Mouse (Mus musculus) kidney, embryonic 15.5 days (tissue): ENCODE data around the gene Gm10964. TPM values are rescaled to one million over a fixed set of nuclear protein-coding genes. Genes with fewer than 3 reads are reported as not detected.

Experiments
- ATAC-seq: fragments of 200-750 bp; cut with Nextera tagmentation; replicated peaks from 2 replicates; pipeline ENCODE4 v1.8.0; 2017; ENCODE audit warnings: moderate TSS enrichment; ENCODE audit not compliant: low FRiP score
- H3K27ac ChIP-seq: fragments of 300-500 bp; sonication (generic); 2 replicates; pipeline ENCODE4 v1.5.1; 2015; ENCODE audit warnings: mild to moderate bottlenecking, inconsistent platforms
- H3K27me3 ChIP-seq: fragments of 300-500 bp; sonication (generic); 2 replicates; pipeline ENCODE4 v1.6.1; 2015; ENCODE audit warnings: inconsistent platforms
- H3K36me3 ChIP-seq: fragments of 300-500 bp; sonication (generic); 2 replicates; pipeline ENCODE4 v1.6.1; 2015; ENCODE audit warnings: inconsistent platforms
- H3K4me1 ChIP-seq: fragments of 300-500 bp; sonication (generic); 2 replicates; pipeline ENCODE4 v1.6.1; 2015; ENCODE audit warnings: inconsistent platforms
- H3K4me2 ChIP-seq: fragments of 300-500 bp; sonication (generic); 2 replicates; pipeline ENCODE4 v1.6.1; 2015; ENCODE audit warnings: moderate library complexity, mild to moderate bottlenecking, inconsistent platforms
- H3K4me3 ChIP-seq: fragments of 300-500 bp; sonication (generic); replicated peaks from 2 replicates; pipeline ENCODE4 v1.5.1; 2015; ENCODE audit warnings: mild to moderate bottlenecking, inconsistent platforms
- H3K9ac ChIP-seq: fragments of 300-500 bp; sonication (generic); 2 replicates; pipeline ENCODE4 v1.6.1; 2015; ENCODE audit warnings: mild to moderate bottlenecking, inconsistent platforms
- H3K9me3 ChIP-seq: fragments of 300-500 bp; sonication (generic); replicated peaks from 2 replicates; pipeline ENCODE4 v1.6.1; 2016; ENCODE audit warnings: inconsistent platforms
- WGBS: fragments of 180-500 bp; shearing (Covaris S2); methylation state at CpG from one replicate; pipeline ENCODE4 v1.1.7; 2015; ENCODE audit warnings: mixed read lengths; 5-methylcytosine and 5-hydroxymethylcytosine counted together
- polyA plus RNA-seq: library from polyadenylated mRNA; unstranded; fragments of >200 nt; fragmentation: Nextera tagmentation; extraction: Ambion mirVana; gene quantifications from 2 replicates; pipeline ENCODE4 v1.2.1, GENCODE M21; 2015

Gene Gm10964
- polyA plus RNA-seq, 1 experiment from 2014 or later, result not detected

DNA sequence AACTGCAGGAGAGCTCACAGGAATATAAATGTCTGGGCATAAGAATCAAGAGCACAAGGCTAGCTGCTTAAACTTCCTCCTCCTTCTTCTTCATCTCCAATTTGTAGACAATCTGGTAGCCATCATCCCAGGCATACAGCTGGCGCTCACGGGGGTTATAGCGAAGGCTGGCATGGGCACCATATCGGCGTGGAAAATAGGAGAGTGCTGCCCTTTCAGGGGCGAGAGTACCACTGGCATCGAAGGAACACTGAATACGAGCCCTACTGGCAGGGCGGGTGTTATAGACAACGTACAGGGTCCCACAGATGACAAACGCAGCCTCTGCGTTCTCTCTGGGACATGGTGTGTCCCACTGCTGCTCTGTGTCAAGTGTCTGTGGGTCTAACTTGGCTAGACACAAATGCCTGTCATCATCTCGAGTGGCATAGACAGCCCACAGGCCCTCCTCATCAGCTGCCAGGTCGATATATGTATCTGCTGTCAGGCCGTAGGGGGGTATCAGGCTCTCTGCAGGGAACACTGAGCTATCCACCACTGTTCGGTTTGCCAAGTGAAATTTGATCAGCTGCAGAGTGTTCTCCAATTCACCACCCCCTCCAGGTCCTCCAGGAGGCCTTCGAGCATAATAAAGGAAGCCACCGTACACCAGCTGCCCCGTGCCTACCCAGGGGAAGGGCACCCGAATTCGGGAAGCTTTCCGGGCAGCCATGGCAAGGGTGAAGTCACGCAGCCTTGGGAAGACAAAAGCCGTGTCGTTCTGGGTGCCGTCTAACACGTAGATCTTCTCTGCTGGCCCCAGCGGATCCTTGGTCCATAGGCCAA lies 3.2 kb upstream of the Gm10964 start:
- no peaks in the 10 kb centered on the region for H3K36me3 ChIP-seq
- H3K4me2 ChIP-seq, result peak overlapping the region; percentile 59
- no peak for ATAC-seq
- no peaks in the 10 kb centered on the region for H3K9me3 ChIP-seq
- peak overlapping the region; percentile 40; the same call in 1 of the 2 replicates for H3K9ac ChIP-seq
- H3K4me1 ChIP-seq, result peaks cover 60% of the 10 kb centered on the region
- no peaks in the 10 kb centered on the region for H3K27me3 ChIP-seq
- peak overlapping the region; percentile 93 for H3K27ac ChIP-seq
- 56% methylated on average over 28 of the region's 28 CpGs for WGBS
- H3K4me3 ChIP-seq, result peak overlapping the region; percentile 42

DNA sequence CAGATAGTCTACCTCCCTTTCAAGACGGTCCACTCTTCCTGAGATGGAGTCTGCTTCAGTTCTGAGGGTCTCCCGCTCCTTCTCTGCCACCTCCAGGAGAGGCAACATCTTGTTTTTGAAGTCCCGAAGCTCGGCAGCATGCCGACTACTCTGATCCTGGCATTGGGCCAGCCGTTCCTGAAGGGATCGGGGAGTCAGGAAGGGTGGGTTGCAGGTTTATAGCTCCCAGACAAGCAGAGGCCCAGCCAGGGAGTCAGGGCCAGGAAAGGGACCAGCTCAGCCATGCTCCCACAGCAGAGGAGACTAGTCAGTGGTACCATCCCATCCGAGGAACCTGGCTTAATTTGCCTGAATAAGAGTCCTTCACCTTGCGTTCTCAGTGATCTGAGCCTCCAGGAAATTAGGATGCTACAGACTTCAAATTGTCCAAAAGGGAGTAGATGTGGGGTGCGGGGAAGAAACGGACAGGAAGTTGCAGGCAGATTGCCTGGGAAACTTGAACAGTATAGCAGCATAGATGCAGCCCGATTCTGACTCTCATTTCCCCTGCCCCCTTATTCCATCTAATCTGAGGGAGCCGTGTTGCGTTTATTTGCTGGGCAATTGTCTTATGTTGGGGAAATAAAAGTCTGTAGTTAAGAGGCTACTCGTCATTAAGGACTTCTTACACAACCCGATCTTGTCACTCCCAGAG lies 2.0 kb upstream of the Gm10964 start:
- no peaks in the 10 kb centered on the region for H3K27me3 ChIP-seq
- peak overlapping the region; percentile 93 for H3K27ac ChIP-seq
- H3K4me2 ChIP-seq, result peak overlapping the region; percentile 59
- ATAC-seq, result no peak; the same call in 1 of the 2 replicates
- peaks cover 60% of the 10 kb centered on the region for H3K4me1 ChIP-seq
- peak overlapping the region; percentile 40 for H3K9ac ChIP-seq
- H3K4me3 ChIP-seq, result peak overlapping the region; percentile 42
- H3K36me3 ChIP-seq, result peaks cover 8% of the 10 kb centered on the region
- H3K9me3 ChIP-seq, result no peaks in the 10 kb centered on the region
- 11% methylated on average over 16 of the region's 16 CpGs for WGBS

DNA sequence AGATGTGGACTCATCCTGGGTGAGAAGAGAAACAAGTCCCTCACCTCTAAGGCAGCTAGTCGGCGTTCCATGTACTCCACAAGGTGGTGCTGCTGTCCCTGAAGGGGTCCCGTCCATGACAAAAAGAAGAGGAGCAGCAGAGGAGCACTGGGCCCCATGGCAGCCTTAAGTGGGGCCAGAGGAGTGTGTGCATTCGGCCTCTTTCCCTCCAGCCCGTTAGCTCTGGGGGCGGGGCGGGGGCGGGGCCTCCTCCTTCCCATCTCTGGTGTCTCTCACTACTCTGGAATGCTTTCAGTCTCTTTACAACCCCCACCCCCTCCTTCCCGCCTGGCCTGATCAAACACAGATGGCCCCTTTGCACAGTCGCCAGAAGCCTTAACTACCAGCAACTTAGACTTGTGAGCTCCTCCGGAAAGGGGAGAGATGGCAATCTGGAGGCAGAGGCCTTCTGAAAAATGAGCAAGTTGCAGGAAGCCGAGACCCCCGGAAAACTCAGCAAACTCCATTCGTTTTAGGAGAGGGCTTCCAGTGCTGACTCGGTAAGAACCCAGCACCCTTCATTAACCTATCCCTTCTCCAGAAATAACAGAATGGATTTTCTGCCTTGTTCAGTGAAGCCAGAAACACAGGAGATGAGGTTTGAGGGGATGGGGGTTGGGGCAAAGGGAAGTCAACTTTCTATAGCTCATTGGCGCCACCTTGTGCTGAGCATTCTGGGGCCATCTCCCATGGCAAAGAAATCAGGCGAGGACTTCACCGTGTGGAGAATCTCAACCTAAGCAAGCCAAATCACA lies 1.2 kb upstream of the Gm10964 start, which contains the start of gene Olfml3:
TSS of gene Olfml3 (minus strand) at position 224 of the 794 bp plus-strand sequence.
- H3K27me3 ChIP-seq, result no peaks in the 10 kb centered on the region
- peak within 1 kb of the TSS; percentile 40 for H3K9ac ChIP-seq
- WGBS, result under 1% methylated on average over 18 of the region's 18 CpGs
- peak within 1 kb of the TSS; percentile 42 for H3K4me3 ChIP-seq
- no peaks in the 10 kb centered on the region for H3K9me3 ChIP-seq
- H3K4me2 ChIP-seq, result peak within 1 kb of the TSS; percentile 59
- H3K27ac ChIP-seq, result peak within 1 kb of the TSS; percentile 93
- ATAC-seq, result peak; percentile 82
- H3K4me1 ChIP-seq, result peaks cover 56% of the 10 kb centered on the region
- peaks cover 11% of the 10 kb centered on the region for H3K36me3 ChIP-seq

DNA sequence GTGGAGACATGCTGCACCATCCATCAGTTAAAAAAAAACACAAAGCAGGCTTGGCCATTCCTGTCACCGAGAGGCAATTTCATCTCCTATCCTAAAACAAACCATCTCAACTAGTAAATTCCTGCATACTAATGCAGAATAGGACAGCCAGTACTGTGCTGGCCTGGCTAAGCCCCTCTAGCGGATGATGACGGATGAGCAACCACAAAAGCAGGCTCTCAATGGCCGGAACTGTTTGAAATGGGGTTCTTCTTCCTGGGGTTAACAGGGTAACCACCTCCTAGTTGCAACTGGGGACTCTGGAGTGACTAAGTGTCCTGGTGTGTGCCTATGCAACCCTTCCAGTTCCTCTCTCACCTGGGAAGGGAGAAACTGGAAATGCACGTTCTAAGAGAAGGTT lies 1.2 kb downstream of the Gm10964 start:
- Histone ChIP-seq H3K27me3 (no peaks in the 10 kb centered on the region), H3K9me3 (no peaks in the 10 kb centered on the region), H3K4me3 (no peak overlapping the region), H3K9ac (no peak overlapping the region), H3K27ac (no peak overlapping the region), H3K36me3 (peaks cover 35% of the 10 kb centered on the region), H3K4me1 (peaks cover 32% of the 10 kb centered on the region), H3K4me2 (no peak overlapping the region)
- WGBS, result 57% methylated on average over 5 of the region's 5 CpGs
- ATAC-seq, result no peak

DNA sequence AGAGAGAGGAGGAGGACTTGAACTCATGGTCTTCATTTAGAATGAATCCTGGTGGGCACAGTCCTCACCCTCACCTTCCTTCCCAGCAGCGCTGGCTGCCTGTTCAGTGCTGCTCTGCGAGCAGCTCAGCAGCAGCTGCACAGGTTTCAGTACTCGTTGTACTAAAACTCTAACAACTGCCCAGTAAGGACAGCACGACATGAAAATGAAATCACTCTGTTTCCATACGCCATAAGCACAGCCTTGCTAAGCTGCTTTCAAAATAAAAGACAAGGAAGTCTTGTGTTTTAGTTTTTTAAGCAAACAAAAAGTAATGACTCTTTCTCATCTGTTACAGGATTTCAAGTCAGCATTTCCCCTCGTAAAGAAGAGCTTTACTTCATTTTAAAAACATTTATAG lies 4.0 kb downstream of the Gm10964 start:
- ATAC-seq, result no peak
- no peaks in the 10 kb centered on the region for H3K27me3 ChIP-seq
- no peaks in the 10 kb centered on the region for H3K9me3 ChIP-seq
- no peak overlapping the region for H3K4me2 ChIP-seq
- no peak overlapping the region for H3K27ac ChIP-seq
- H3K9ac ChIP-seq, result no peak overlapping the region
- peaks cover 3% of the 10 kb centered on the region for H3K4me1 ChIP-seq
- H3K4me3 ChIP-seq, result no peak overlapping the region
- H3K36me3 ChIP-seq, result peaks cover 62% of the 10 kb centered on the region
- 85% methylated on average over 6 of the region's 6 CpGs for WGBS

DNA sequence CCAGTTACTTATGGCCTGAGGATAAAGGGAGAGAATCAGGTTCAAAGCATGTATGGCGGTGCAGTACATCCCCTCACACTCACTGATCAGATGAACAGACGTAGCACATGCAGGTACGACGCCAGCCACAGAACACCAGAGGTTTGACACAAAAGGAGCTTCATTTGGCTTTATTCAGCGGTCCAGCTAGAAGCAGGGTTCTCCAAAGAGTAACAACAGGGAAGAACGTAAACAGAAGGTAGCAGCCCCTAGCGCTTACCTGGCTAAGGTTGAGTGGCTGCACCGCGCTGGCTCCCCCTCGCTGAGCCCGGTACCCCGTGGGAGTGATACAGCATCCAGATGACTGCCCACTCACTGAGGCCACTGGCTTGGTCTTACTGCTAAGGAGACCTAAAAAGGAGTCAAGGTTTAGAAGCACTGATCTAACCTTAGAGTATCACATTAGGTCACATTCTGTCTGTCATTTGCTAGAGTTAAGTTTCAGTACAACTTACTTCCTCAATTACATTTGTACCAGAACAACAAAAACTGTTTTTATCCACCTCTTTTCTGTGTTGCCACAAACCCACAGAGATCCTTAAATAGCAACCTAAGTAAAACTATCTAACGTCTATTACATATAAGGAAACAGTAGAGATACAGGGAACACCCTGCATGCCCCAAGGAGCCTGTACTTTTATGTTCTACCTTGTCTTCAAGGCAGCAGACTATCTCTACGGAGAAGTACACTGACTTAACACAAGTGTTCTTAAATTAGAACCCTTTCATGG lies 6.0 kb downstream of the Gm10964 start:
- no peak overlapping the region for H3K4me2 ChIP-seq
- no peaks in the 10 kb centered on the region for H3K27me3 ChIP-seq
- H3K9me3 ChIP-seq, result no peaks in the 10 kb centered on the region
- peaks cover 82% of the 10 kb centered on the region for H3K36me3 ChIP-seq
- H3K9ac ChIP-seq, result no peak overlapping the region
- 65% methylated on average over 14 of the region's 14 CpGs for WGBS
- H3K27ac ChIP-seq, result no peak overlapping the region
- H3K4me1 ChIP-seq, result no peaks in the 10 kb centered on the region
- no peak overlapping the region for H3K4me3 ChIP-seq
- ATAC-seq, result no peak

DNA sequence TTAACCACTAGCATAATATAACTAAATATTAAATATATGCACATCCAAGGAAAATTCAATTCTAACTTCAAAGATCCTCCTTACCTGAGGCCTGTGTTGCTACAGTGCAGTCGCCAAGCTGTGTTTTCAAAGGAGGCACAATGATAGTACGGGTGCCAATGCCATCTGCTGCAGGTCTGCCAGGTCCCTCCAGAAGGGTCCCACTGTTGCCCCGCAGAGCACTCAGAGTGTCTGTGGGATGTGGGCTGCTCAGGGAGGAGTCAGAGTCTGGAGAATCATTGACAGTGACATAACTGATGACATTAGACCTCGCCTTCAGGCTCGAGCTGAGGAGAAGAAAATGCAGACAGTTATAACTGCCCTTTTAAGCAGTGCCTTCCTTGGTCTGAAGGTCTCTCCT lies 7.5 kb downstream of the Gm10964 start:
- no peak for ATAC-seq
- H3K9me3 ChIP-seq, result no peaks in the 10 kb centered on the region
- no peak overlapping the region for H3K4me3 ChIP-seq
- H3K36me3 ChIP-seq, result peaks cover 89% of the 10 kb centered on the region
- H3K9ac ChIP-seq, result no peak overlapping the region
- no peak overlapping the region for H3K4me2 ChIP-seq
- H3K27me3 ChIP-seq, result no peaks in the 10 kb centered on the region
- no peak overlapping the region for H3K27ac ChIP-seq
- H3K4me1 ChIP-seq, result no peaks in the 10 kb centered on the region
- WGBS, result 77% methylated on average over 5 of the region's 5 CpGs

DNA sequence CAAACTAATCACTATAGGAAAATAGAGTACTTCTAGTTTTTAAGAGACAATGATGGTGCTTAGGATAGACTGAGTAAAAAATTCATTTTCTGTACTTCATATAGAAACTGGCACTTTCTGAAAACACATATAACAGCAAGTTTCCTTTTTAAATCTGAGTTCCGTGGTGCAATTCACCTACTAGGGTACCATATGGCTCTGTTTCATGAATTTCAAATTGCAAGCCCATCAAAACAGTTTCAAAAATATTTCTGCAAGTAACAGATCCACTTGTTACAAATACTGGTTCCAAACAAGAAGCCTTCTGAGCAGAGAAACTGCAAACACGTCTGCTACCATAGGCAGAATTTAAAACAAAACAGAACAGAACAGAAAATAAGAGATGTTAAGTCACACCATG lies 12.4 kb downstream of the Gm10964 start:
- Histone ChIP-seq H3K4me2 (no peak overlapping the region), H3K4me3 (no peak overlapping the region), H3K27ac (no peak overlapping the region), H3K9ac (no peak overlapping the region), H3K36me3 (peaks cover 94% of the 10 kb centered on the region), H3K9me3 (no peaks in the 10 kb centered on the region), H3K4me1 (no peaks in the 10 kb centered on the region), H3K27me3 (no peaks in the 10 kb centered on the region)
- ATAC-seq, result no peak
- 91% methylated on average over 2 of the region's 2 CpGs for WGBS

DNA sequence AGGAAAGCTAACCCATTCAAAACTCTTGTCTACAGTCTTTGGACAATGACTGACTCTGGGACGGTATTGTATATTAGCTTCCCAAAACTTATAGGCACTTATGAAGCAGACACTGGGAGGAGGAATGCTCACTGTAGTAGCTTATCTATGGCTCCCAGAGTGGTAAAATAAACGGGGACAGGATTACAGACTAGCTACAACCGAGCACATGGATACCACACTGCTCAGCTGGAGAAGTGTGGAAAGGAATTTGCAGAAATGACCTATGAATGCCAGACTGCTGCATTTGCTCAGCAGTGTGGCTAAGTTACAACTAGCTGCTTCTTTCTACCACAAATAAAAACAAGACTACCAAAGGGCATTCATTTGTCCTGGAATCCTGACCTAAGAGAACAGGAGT lies 16.2 kb downstream of the Gm10964 start:
- H3K4me1 ChIP-seq, result no peaks in the 10 kb centered on the region
- H3K27me3 ChIP-seq, result no peaks in the 10 kb centered on the region
- ATAC-seq, result no peak
- WGBS, result 86% methylated on average over 3 of the region's 3 CpGs
- no peak overlapping the region for H3K9ac ChIP-seq
- no peak overlapping the region for H3K4me3 ChIP-seq
- H3K4me2 ChIP-seq, result no peak overlapping the region
- H3K9me3 ChIP-seq, result no peaks in the 10 kb centered on the region
- peaks cover 91% of the 10 kb centered on the region for H3K36me3 ChIP-seq
- H3K27ac ChIP-seq, result no peak overlapping the region

DNA sequence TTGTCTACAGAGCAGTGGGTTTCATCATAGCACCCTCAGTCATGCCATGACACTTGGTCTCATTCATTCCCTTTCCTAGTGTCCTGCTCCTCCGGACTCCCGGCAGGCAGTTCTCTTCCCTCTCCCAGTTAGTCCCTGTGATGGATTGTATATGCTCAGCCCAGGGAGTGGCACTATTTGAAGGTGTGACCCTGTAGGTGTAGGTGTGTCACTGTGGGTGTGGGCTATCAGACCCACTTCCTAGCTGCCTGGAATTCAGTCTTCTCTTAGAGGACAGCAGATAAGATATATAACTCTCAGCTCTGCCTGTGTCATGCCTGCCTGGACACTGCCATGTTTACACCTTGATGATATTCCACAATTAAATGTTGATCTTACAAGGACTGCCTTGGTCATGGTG lies 17.8 kb downstream of the Gm10964 start:
- 87% methylated on average over 2 of the region's 2 CpGs for WGBS
- ATAC-seq, result no peak
- Histone ChIP-seq H3K27me3 (no peaks in the 10 kb centered on the region), H3K9ac (no peak overlapping the region), H3K4me1 (no peaks in the 10 kb centered on the region), H3K4me2 (no peak overlapping the region), H3K36me3 (peaks cover 90% of the 10 kb centered on the region), H3K4me3 (no peak overlapping the region), H3K27ac (no peak overlapping the region), H3K9me3 (no peaks in the 10 kb centered on the region)

DNA sequence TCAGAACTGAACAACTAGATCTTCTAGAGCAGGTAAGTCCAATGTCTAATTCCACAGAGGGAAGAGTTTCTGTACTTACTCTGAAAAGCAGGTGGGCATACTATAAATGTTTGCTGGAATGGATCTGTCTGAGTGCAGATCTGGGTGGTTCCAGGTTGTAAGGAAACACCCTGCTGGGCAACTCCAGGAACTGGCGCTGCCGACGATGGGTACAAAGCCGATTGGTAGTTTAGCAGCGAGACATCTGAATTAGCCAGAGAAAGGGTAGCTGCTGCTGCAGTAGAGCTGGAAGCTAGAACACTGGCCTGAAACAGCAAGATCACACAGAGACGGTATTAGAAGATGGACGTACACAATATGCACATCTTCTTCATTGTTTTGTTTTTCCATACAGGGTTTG lies 19.3 kb downstream of the Gm10964 start:
- Histone ChIP-seq H3K9me3 (no peaks in the 10 kb centered on the region), H3K36me3 (peaks cover 90% of the 10 kb centered on the region), H3K9ac (no peak overlapping the region), H3K4me2 (no peak overlapping the region), H3K4me1 (no peaks in the 10 kb centered on the region), H3K27me3 (no peaks in the 10 kb centered on the region), H3K27ac (no peak overlapping the region), H3K4me3 (no peak overlapping the region)
- 83% methylated on average over 7 of the region's 7 CpGs for WGBS
- no peak for ATAC-seq
